In genomic region chr9:20889185-20890141, GRCm38 (mm10) we compare ENCODE assay signal across 8 mouse cellular contexts. TPM values are rescaled to one million over a fixed set of nuclear protein-coding genes. Genes with fewer than 3 reads are reported as not detected.
DNase-seq lines count a peak whose midpoint lies in the region; ATAC-seq and TF ChIP-seq lines count a peak whose summit lies in the region.

No protein-coding gene starts in this region.

- H3K27me3 ChIP-seq in erythroblast, embryonic 14.5 days (ENCODE audit: control insufficient read depth): no peaks in the 10 kb centered on the region
- no peaks in the 10 kb centered on the region for H3K27me3 ChIP-seq in forebrain, embryonic 15.5 days
- no peaks in the 10 kb centered on the region for H3K27me3 ChIP-seq in liver, embryonic 15.5 days
- H3K27me3 ChIP-seq in thymus, adult 2 months (ENCODE audit: control insufficient read depth, insufficient read depth, low read length): no peaks in the 10 kb centered on the region

- H3K9me3 ChIP-seq in erythroblast, embryonic 14.5 days (ENCODE audit: control insufficient read depth, low read length): peaks cover 5% of the 10 kb centered on the region; the same call in 1 of the 2 replicates
- no peaks in the 10 kb centered on the region for H3K9me3 ChIP-seq in forebrain, embryonic 15.5 days
- H3K9me3 ChIP-seq in liver, embryonic 15.5 days (replicated peaks): no peaks in the 10 kb centered on the region

- H3K9ac ChIP-seq in forebrain, embryonic 15.5 days (replicated peaks): no peak overlapping the region
- H3K9ac ChIP-seq in liver, embryonic 15.5 days: peak overlapping the region; percentile 74

- WGBS in forebrain, embryonic 15.5 days: 86% methylated on average over 29 of the region's 29 CpGs
- WGBS in liver, embryonic 15.5 days (ENCODE audit: insufficient replicate concordance): 29% methylated on average over 29 of the region's 29 CpGs
- WGBS in thymus, adult 2 months: 79% methylated on average over 29 of the region's 29 CpGs

- H3K27ac ChIP-seq in forebrain, embryonic 15.5 days (replicated peaks): no peak overlapping the region
- H3K27ac ChIP-seq in liver, embryonic 15.5 days (replicated peaks): peak overlapping the region; percentile 83
- H3K27ac ChIP-seq in thymus, adult 2 months (ENCODE audit: control insufficient read depth, insufficient read depth, low read length): no peak overlapping the region

- peaks cover 53% of the 10 kb centered on the region for H3K36me3 ChIP-seq in erythroblast, embryonic 14.5 days (ENCODE audit: control insufficient read depth)
- peaks cover 52% of the 10 kb centered on the region for H3K36me3 ChIP-seq in forebrain, embryonic 15.5 days
- H3K36me3 ChIP-seq in liver, embryonic 15.5 days (replicated peaks): peaks cover 53% of the 10 kb centered on the region
- H3K36me3 ChIP-seq in thymus, adult 2 months (ENCODE audit: control insufficient read depth, insufficient read depth, low read length): peaks cover 39% of the 10 kb centered on the region

- no peak for ATAC-seq in erythroblast, adult 5-6 weeks (replicated peaks; ENCODE audit: low FRiP score, poor library complexity, severe bottlenecking)
- no peak for ATAC-seq in forebrain, embryonic 15.5 days (replicated peaks)
- peak; percentile 70 for ATAC-seq in liver, embryonic 15.5 days (ENCODE audit: insufficient read depth)

- H3K4me1 ChIP-seq in erythroblast, embryonic 14.5 days (ENCODE audit: control insufficient read depth): peaks cover 56% of the 10 kb centered on the region
- H3K4me1 ChIP-seq in forebrain, embryonic 15.5 days: peaks cover 14% of the 10 kb centered on the region
- peaks cover 49% of the 10 kb centered on the region for H3K4me1 ChIP-seq in liver, embryonic 15.5 days (replicated peaks)
- H3K4me1 ChIP-seq in thymus, adult 2 months (replicated peaks; ENCODE audit: control insufficient read depth, insufficient read depth, low read length): peaks cover 6% of the 10 kb centered on the region

- no peak for TF ChIP-seq CTCF in thymus, adult 2 months (IDR thresholded peaks at IDR 0.05; ENCODE audit: borderline replicate concordance, control insufficient read depth, extremely low read depth, insufficient read depth, low read length, poor library complexity)

- peak; percentile 57 to 62 for DNase-seq in B cell, adult 2 months
- no peak for DNase-seq in urinary bladder, adult 2 months (ENCODE audit: low spot score)
- DNase-seq in thymus, adult 2 months: no peak
- DNase-seq in thymus, postnatal 36 days: no peak

- H3K4me2 ChIP-seq in forebrain, embryonic 15.5 days (replicated peaks): no peak overlapping the region; the same call in 1 of the 2 replicates
- H3K4me2 ChIP-seq in liver, embryonic 15.5 days: peak overlapping the region; percentile 89

- peak overlapping the region; percentile 68 for H3K4me3 ChIP-seq in erythroblast, embryonic 14.5 days (replicated peaks)
- peak overlapping the region; percentile 64; the same call in 1 of the 2 replicates for H3K4me3 ChIP-seq in forebrain, embryonic 15.5 days
- H3K4me3 ChIP-seq in liver, embryonic 15.5 days (replicated peaks): peak overlapping the region; percentile 82
- H3K4me3 ChIP-seq in thymus, adult 2 months (ENCODE audit: control insufficient read depth, insufficient read depth, low read length): no peak overlapping the region

- TF ChIP-seq POLR2A in thymus, adult 2 months (IDR thresholded peaks at IDR 0.05; ENCODE audit: control insufficient read depth, extremely low read depth, insufficient read depth, low read length, poor library complexity): no peak

RNA-seq across cellular contexts. Expression of gene Ppan, which starts 1.5 kb away (rescaled TPM):
- polyA plus RNA-seq in erythroblast, embryonic 14.5 days (2012): 14.9 and 16.4 TPM in 2 replicates
- total RNA-seq in erythroblast, adult 5-6 weeks (2015; ENCODE audit: low replicate concordance): 2.3 and 9.8 TPM in 2 replicates
- total RNA-seq in erythroblast, adult 5-6 weeks (2017; ENCODE audit: low replicate concordance): 13.0 and 15.4 TPM in 2 replicates
- polyA plus RNA-seq in forebrain, embryonic 15.5 days (2015; fragmentation: Nextera tagmentation; extraction: Ambion mirVana): 57.1 and 59.0 TPM in 2 replicates
- 55.0 and 61.3 TPM in 2 replicates for polyA plus RNA-seq in liver, embryonic 15.5 days (2015; fragmentation: Nextera tagmentation; extraction: Ambion mirVana)
- polyA plus RNA-seq in urinary bladder, adult 2 months (2012; rRNA removed): 38.7 and 59.6 TPM in 2 replicates
- polyA plus RNA-seq in thymus, adult 2 months (2012; rRNA removed): 121 and 140 TPM in 2 replicates

RNA-seq across cellular contexts. Expression of gene Eif3g, which starts 9.0 kb away (rescaled TPM):
- 46.8 and 55.3 TPM in 2 replicates for polyA plus RNA-seq in erythroblast, embryonic 14.5 days (2012)
- 26.3 and 41.0 TPM in 2 replicates for total RNA-seq in erythroblast, adult 5-6 weeks (2015; ENCODE audit: low replicate concordance)
- 23.2 and 23.7 TPM in 2 replicates for total RNA-seq in erythroblast, adult 5-6 weeks (2017; ENCODE audit: low replicate concordance)
- 267 and 288 TPM in 2 replicates for polyA plus RNA-seq in forebrain, embryonic 15.5 days (2015; fragmentation: Nextera tagmentation; extraction: Ambion mirVana)
- polyA plus RNA-seq in liver, embryonic 15.5 days (2015; fragmentation: Nextera tagmentation; extraction: Ambion mirVana): 178 and 180 TPM in 2 replicates
- polyA plus RNA-seq in urinary bladder, adult 2 months (2012; rRNA removed): 136 and 141 TPM in 2 replicates
- 137 and 140 TPM in 2 replicates for polyA plus RNA-seq in thymus, adult 2 months (2012; rRNA removed)

RNA-seq across cellular contexts. Expression of gene Angptl6, which starts 9.9 kb away (rescaled TPM):
- polyA plus RNA-seq in erythroblast, embryonic 14.5 days (2012): 0.06 and 0.19 TPM in 2 replicates
- not detected in 2 replicates for total RNA-seq in erythroblast, adult 5-6 weeks (2015; ENCODE audit: low replicate concordance)
- total RNA-seq in erythroblast, adult 5-6 weeks (2017; ENCODE audit: low replicate concordance): not detected in 2 replicates
- polyA plus RNA-seq in forebrain, embryonic 15.5 days (2015; fragmentation: Nextera tagmentation; extraction: Ambion mirVana): 15.4 and 15.6 TPM in 2 replicates
- 9.1 and 10.6 TPM in 2 replicates for polyA plus RNA-seq in liver, embryonic 15.5 days (2015; fragmentation: Nextera tagmentation; extraction: Ambion mirVana)
- 6.8 and 7.0 TPM in 2 replicates for polyA plus RNA-seq in urinary bladder, adult 2 months (2012; rRNA removed)
- 8.7 and 8.8 TPM in 2 replicates for polyA plus RNA-seq in thymus, adult 2 months (2012; rRNA removed)

RNA-seq across cellular contexts. Expression of gene A230050P20Rik, which starts 21.0 kb away (rescaled TPM):
- polyA plus RNA-seq in erythroblast, embryonic 14.5 days (2012): 0.29 and 0.57 TPM in 2 replicates
- total RNA-seq in erythroblast, adult 5-6 weeks (2015; ENCODE audit: low replicate concordance): 1.3 and 1.5 TPM in 2 replicates
- 1.4 and 4.9 TPM in 2 replicates for total RNA-seq in erythroblast, adult 5-6 weeks (2017; ENCODE audit: low replicate concordance)
- polyA plus RNA-seq in forebrain, embryonic 15.5 days (2015; fragmentation: Nextera tagmentation; extraction: Ambion mirVana): 2.9 and 3.5 TPM in 2 replicates
- 5.0 and 7.0 TPM in 2 replicates for polyA plus RNA-seq in liver, embryonic 15.5 days (2015; fragmentation: Nextera tagmentation; extraction: Ambion mirVana)
- polyA plus RNA-seq in urinary bladder, adult 2 months (2012; rRNA removed): 59.3 and 71.9 TPM in 2 replicates
- 93.1 and 103 TPM in 2 replicates for polyA plus RNA-seq in thymus, adult 2 months (2012; rRNA removed)

Comparison
In these comparisons a context has a peak if more than half of its experiments do, and no peak if none do; other contexts are left out.
1. DNase-seq: peak in B cell, adult 2 months (2 of 2); none in urinary bladder, adult 2 months (single experiment), thymus, adult 2 months (single experiment) and thymus, postnatal 36 days (0 of 2).